Mouse (Mus musculus): Measurements from ENCODE around the gene Ppp1r21. TPM values are rescaled to one million over a fixed set of nuclear protein-coding genes. Genes with fewer than 3 reads are reported as not detected.

The Ppp1r21 gene
- total RNA-seq, 1 experiment = 24.8 TPM

DNA sequence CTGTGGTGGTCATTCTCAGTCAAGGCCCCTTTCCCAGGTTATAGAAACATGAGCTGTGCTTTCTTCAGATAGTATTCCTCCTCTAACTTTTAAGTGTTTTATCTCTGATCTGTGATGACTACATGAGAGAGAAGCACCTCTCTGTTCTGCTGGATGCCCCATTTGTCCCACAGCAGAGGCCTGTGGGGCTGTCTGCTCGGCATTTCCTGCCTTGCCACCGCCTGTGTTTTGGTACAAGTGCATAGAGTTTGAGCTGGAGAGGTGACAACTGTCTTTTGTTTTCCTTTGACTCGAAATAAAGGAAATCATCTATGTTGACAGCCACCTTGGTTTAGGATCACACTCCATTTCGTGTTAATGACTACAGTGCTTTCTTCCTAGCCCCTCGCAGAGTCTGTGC lies 44.9 kb downstream of the Ppp1r21 start:
- DNase-seq (ENCODE audit: low read depth, low spot score) = no peak
- peaks cover 0 to 2% of the 10 kb centered on the region in 2 experiments; a peak in 1 of 4 replicates for H3K4me1 ChIP-seq (ENCODE audit: control insufficient read depth in 2 of 2, insufficient read depth in 2 of 2, low read length in 2 of 2, poor library complexity in 1 of 2)
- H3K36me3 ChIP-seq (ENCODE audit: control insufficient read depth, insufficient read depth, low read length, poor library complexity, severe bottlenecking) = peaks cover 10% of the 10 kb centered on the region; the same call in 1 of the 2 replicates
- H3K9ac ChIP-seq (ENCODE audit: insufficient read depth, low read depth, low read length, poor library complexity, severe bottlenecking) = no peak overlapping the region
- no peak overlapping the region for H3K4me3 ChIP-seq (ENCODE audit: insufficient read depth in 1 of 2, low read depth in 1 of 2, low read length in 2 of 2, poor library complexity in 1 of 2, severe bottlenecking in 1 of 2)
- H3K27ac ChIP-seq (ENCODE audit: insufficient read depth, low read depth, low read length, poor library complexity, severe bottlenecking) = no peak overlapping the region
- no peaks in the 10 kb centered on the region for H3K9me3 ChIP-seq (ENCODE audit: control insufficient read depth, insufficient read depth, low read depth, low read length)
- in situ Hi-C loops (cut with MboI; ENCODE audit: low sequenced_read_pairs in 2 of 2, unreplicated experiment in 2 of 2) = no loop called here
- TF ChIP-seq MAFK (IDR thresholded peaks at IDR 0.05; ENCODE audit: insufficient read depth, low read depth, low read length) (no peak), HCFC1 (IDR thresholded peaks at IDR 0.05; ENCODE audit: borderline replicate concordance, insufficient read depth, low read length) (no peak), ZNF384 (IDR thresholded peaks at IDR 0.05; ENCODE audit: low read depth, low read length) (no peak), CHD2 (IDR thresholded peaks at IDR 0.05; ENCODE audit: low read depth, low read length) (no peak), ZC3H11A (IDR thresholded peaks at IDR 0.05; ENCODE audit: borderline replicate concordance, low read depth, low read length) (no peak)

DNA sequence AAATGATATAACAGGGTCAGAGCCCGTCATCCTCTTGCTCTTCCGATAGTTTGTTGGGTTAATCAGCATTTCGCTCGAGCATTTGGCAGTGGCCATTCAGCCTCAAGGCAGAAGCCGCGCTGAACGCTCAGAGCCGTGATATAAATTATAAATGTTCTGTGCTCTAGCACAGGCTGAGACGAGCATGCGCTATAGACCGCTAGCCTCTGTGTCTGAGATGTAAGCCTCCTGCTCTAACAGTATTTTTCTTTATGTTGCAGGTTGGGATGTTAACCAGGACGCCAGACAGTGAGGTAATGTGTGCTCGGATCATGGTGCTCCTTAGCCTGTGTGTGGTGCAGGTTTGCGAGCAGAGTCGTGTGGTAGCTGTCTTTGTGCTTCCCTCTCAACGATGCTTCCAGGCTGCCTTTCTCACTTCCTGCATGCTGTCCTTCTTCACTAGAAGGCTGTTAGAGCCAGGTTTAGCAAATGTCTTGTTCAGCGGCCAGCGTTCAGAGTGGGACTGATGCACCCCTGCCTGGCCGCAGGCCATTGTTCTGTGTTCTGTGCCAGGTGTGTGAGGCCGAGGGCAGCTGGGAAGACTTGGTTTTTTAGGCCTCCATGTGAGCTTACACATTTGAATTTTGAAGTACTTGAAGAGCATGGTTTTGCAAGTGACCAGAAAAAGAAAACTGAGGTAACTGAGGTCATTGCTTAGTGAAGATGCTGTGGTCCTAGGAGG lies 48.8 kb downstream of the Ppp1r21 start:
- peaks cover 11% of the 10 kb centered on the region; the same call in 1 of the 2 replicates for H3K36me3 ChIP-seq (ENCODE audit: control insufficient read depth, insufficient read depth, low read length, poor library complexity, severe bottlenecking)
- in situ Hi-C loops (cut with MboI; ENCODE audit: low sequenced_read_pairs in 2 of 2, unreplicated experiment in 2 of 2) = no loop called here
- no peaks in the 10 kb centered on the region for H3K4me1 ChIP-seq (ENCODE audit: control insufficient read depth in 2 of 2, insufficient read depth in 2 of 2, low read length in 2 of 2, poor library complexity in 1 of 2)
- H3K9me3 ChIP-seq (ENCODE audit: control insufficient read depth, insufficient read depth, low read depth, low read length) = no peaks in the 10 kb centered on the region
- TF ChIP-seq ZC3H11A (IDR thresholded peaks at IDR 0.05; ENCODE audit: borderline replicate concordance, low read depth, low read length) (no peak), CHD2 (IDR thresholded peaks at IDR 0.05; ENCODE audit: low read depth, low read length) (no peak), ZNF384 (IDR thresholded peaks at IDR 0.05; ENCODE audit: low read depth, low read length) (no peak), HCFC1 (IDR thresholded peaks at IDR 0.05; ENCODE audit: borderline replicate concordance, insufficient read depth, low read length) (no peak), MAFK (IDR thresholded peaks at IDR 0.05; ENCODE audit: insufficient read depth, low read depth, low read length) (no peak)
- no peak overlapping the region for H3K27ac ChIP-seq (ENCODE audit: insufficient read depth, low read depth, low read length, poor library complexity, severe bottlenecking)
- no peak overlapping the region for H3K9ac ChIP-seq (ENCODE audit: insufficient read depth, low read depth, low read length, poor library complexity, severe bottlenecking)
- no peak for DNase-seq (ENCODE audit: low read depth, low spot score)
- H3K4me3 ChIP-seq (ENCODE audit: insufficient read depth in 1 of 2, low read depth in 1 of 2, low read length in 2 of 2, poor library complexity in 1 of 2, severe bottlenecking in 1 of 2) = no peak overlapping the region

DNA sequence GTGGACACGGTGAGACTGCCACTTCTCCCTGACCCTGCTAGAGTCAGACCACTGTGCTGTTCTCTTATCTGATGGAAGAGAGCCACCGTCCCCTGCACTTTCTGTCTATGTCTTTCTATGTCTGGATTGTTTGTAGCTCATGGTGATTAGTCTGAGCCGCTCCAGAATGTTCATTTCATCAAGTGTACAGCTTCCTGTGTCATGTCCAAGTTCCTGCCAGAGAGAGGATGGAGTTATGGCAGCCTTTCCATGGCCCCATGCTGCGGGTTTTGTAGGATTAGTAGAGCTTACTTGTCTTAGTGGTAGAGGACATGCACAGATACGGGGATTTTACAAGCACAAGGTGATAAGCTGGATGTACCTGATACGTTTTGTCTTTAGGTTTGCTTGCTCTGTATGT lies 50.6 kb downstream of the Ppp1r21 start:
- peaks cover 14% of the 10 kb centered on the region; the same call in 1 of the 2 replicates for H3K36me3 ChIP-seq (ENCODE audit: control insufficient read depth, insufficient read depth, low read length, poor library complexity, severe bottlenecking)

DNA sequence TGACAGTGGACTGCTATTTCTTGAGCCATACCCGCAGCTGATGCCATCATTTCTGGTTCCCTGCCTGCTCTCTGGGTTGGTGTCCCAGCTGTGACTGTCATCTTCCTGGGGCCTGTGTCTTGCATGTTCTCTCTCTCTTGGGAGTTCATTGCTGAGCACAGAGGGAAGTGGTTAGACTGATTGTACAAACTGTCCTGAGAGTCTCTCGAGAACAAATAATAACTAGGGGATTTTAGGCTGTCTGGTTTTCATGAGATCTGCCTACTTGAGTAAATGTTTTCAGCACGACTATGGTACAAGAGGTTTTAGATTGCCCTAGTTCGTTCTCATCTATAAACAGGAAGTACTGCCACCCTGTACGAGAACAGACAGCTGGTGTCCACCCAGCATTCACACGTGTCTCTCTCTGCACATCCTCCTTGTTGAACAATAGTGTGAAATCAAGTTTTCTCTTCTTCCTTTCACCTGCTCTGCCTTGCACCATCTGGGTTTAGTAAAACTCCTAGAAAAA lies 51.6 kb downstream of the Ppp1r21 start:
- no peaks in the 10 kb centered on the region for H3K9me3 ChIP-seq (ENCODE audit: control insufficient read depth, insufficient read depth, low read depth, low read length)
- in situ Hi-C loops (cut with MboI; ENCODE audit: low sequenced_read_pairs in 2 of 2, unreplicated experiment in 2 of 2) = no loop called here
- no peak overlapping the region for H3K27ac ChIP-seq (ENCODE audit: insufficient read depth, low read depth, low read length, poor library complexity, severe bottlenecking)
- no peak for DNase-seq (ENCODE audit: low read depth, low spot score)
- H3K9ac ChIP-seq (ENCODE audit: insufficient read depth, low read depth, low read length, poor library complexity, severe bottlenecking) = no peak overlapping the region
- no peak overlapping the region for H3K4me3 ChIP-seq (ENCODE audit: insufficient read depth in 1 of 2, low read depth in 1 of 2, low read length in 2 of 2, poor library complexity in 1 of 2, severe bottlenecking in 1 of 2)
- no peaks in the 10 kb centered on the region for H3K4me1 ChIP-seq (ENCODE audit: control insufficient read depth in 2 of 2, insufficient read depth in 2 of 2, low read length in 2 of 2, poor library complexity in 1 of 2)
- H3K36me3 ChIP-seq (ENCODE audit: control insufficient read depth, insufficient read depth, low read length, poor library complexity, severe bottlenecking) = peaks cover 17% of the 10 kb centered on the region; the same call in 1 of the 2 replicates
- TF ChIP-seq ZNF384 (IDR thresholded peaks at IDR 0.05; ENCODE audit: low read depth, low read length) (no peak), CHD2 (IDR thresholded peaks at IDR 0.05; ENCODE audit: low read depth, low read length) (no peak), HCFC1 (IDR thresholded peaks at IDR 0.05; ENCODE audit: borderline replicate concordance, insufficient read depth, low read length) (no peak), MAFK (IDR thresholded peaks at IDR 0.05; ENCODE audit: insufficient read depth, low read depth, low read length) (no peak), ZC3H11A (IDR thresholded peaks at IDR 0.05; ENCODE audit: borderline replicate concordance, low read depth, low read length) (no peak)

More for the DNA sequence above, 50.6 kb downstream of the Ppp1r21 start:
- Histone ChIP-seq H3K27ac (ENCODE audit: insufficient read depth, low read depth, low read length, poor library complexity, severe bottlenecking) (no peak overlapping the region), H3K4me3 (ENCODE audit: insufficient read depth in 1 of 2, low read depth in 1 of 2, low read length in 2 of 2, poor library complexity in 1 of 2, severe bottlenecking in 1 of 2) (no peak overlapping the region), H3K9ac (ENCODE audit: insufficient read depth, low read depth, low read length, poor library complexity, severe bottlenecking) (no peak overlapping the region), H3K9me3 (ENCODE audit: control insufficient read depth, insufficient read depth, low read depth, low read length) (no peaks in the 10 kb centered on the region), H3K4me1 (ENCODE audit: control insufficient read depth in 2 of 2, insufficient read depth in 2 of 2, low read length in 2 of 2, poor library complexity in 1 of 2) (no peaks in the 10 kb centered on the region)
- in situ Hi-C loops (cut with MboI; ENCODE audit: low sequenced_read_pairs in 2 of 2, unreplicated experiment in 2 of 2) = no loop called here
- TF ChIP-seq ZNF384 (IDR thresholded peaks at IDR 0.05; ENCODE audit: low read depth, low read length) (no peak), MAFK (IDR thresholded peaks at IDR 0.05; ENCODE audit: insufficient read depth, low read depth, low read length) (no peak), HCFC1 (IDR thresholded peaks at IDR 0.05; ENCODE audit: borderline replicate concordance, insufficient read depth, low read length) (no peak), ZC3H11A (IDR thresholded peaks at IDR 0.05; ENCODE audit: borderline replicate concordance, low read depth, low read length) (no peak), CHD2 (IDR thresholded peaks at IDR 0.05; ENCODE audit: low read depth, low read length) (no peak)
- no peak for DNase-seq (ENCODE audit: low read depth, low spot score)
